Mouse (Mus musculus): ENCODE measurements around the gene Rai1. TPM values are rescaled to one million over a fixed set of nuclear protein-coding genes. Genes with fewer than 3 reads are reported as not detected.

The Rai1 gene
- polyA plus RNA-seq, 1 experiment: 2.0 TPM

GRCm38 (mm10) chr11:60232441-60233058, 127.7 kb downstream of the Rai1 start:
- no peak for TF ChIP-seq GATA1 (IDR thresholded peaks at IDR 0.05; ENCODE audit: low read length)
- TF ChIP-seq TAL1 (IDR thresholded peaks at IDR 0.05; ENCODE audit: low read length): no peak
- no peak overlapping the region for H3K4me3 ChIP-seq (replicated peaks)
- H3K27me3 ChIP-seq (ENCODE audit: control insufficient read depth): no peaks in the 10 kb centered on the region
- no peaks in the 10 kb centered on the region for H3K9me3 ChIP-seq (ENCODE audit: control insufficient read depth, low read length)
- peaks cover 21% of the 10 kb centered on the region for H3K4me1 ChIP-seq (ENCODE audit: control insufficient read depth)
- H3K36me3 ChIP-seq (ENCODE audit: control insufficient read depth): peaks cover 22% of the 10 kb centered on the region

GRCm38 (mm10) chr11:60233235-60233634, 128.4 kb downstream of the Rai1 start:
- peaks cover 21% of the 10 kb centered on the region for H3K4me1 ChIP-seq (ENCODE audit: control insufficient read depth)

GRCm38 (mm10) chr11:60235351-60235750, 130.5 kb downstream of the Rai1 start:
- Histone ChIP-seq H3K27me3 (ENCODE audit: control insufficient read depth) (no peaks in the 10 kb centered on the region), H3K4me3 (replicated peaks) (no peak overlapping the region), H3K4me1 (ENCODE audit: control insufficient read depth) (peaks cover 21% of the 10 kb centered on the region), H3K9me3 (ENCODE audit: control insufficient read depth, low read length) (no peaks in the 10 kb centered on the region), H3K36me3 (ENCODE audit: control insufficient read depth) (peaks cover 23% of the 10 kb centered on the region)
- no peak for TF ChIP-seq TAL1 (IDR thresholded peaks at IDR 0.05; ENCODE audit: low read length)
- TF ChIP-seq GATA1 (IDR thresholded peaks at IDR 0.05; ENCODE audit: low read length): no peak

More at GRCm38 (mm10) chr11:60233235-60233634, 128.4 kb downstream of the Rai1 start:
- peaks cover 27% of the 10 kb centered on the region for H3K36me3 ChIP-seq (ENCODE audit: control insufficient read depth)
- H3K27me3 ChIP-seq (ENCODE audit: control insufficient read depth): no peaks in the 10 kb centered on the region
- no peaks in the 10 kb centered on the region for H3K9me3 ChIP-seq (ENCODE audit: control insufficient read depth, low read length)
- H3K4me3 ChIP-seq (replicated peaks): no peak overlapping the region
- no peak for TF ChIP-seq TAL1 (IDR thresholded peaks at IDR 0.05; ENCODE audit: low read length)
- TF ChIP-seq GATA1 (IDR thresholded peaks at IDR 0.05; ENCODE audit: low read length): no peak

GRCm38 (mm10) chr11:60240509-60240908, 135.7 kb downstream of the Rai1 start:
- no peak overlapping the region for H3K4me3 ChIP-seq (replicated peaks)
- H3K27me3 ChIP-seq (ENCODE audit: control insufficient read depth): no peaks in the 10 kb centered on the region
- H3K4me1 ChIP-seq (ENCODE audit: control insufficient read depth): peaks cover 8% of the 10 kb centered on the region
- TF ChIP-seq TAL1 (IDR thresholded peaks at IDR 0.05; ENCODE audit: low read length): no peak
- TF ChIP-seq GATA1 (IDR thresholded peaks at IDR 0.05; ENCODE audit: low read length): no peak
- peaks cover 49% of the 10 kb centered on the region for H3K36me3 ChIP-seq (ENCODE audit: control insufficient read depth)
- no peaks in the 10 kb centered on the region for H3K9me3 ChIP-seq (ENCODE audit: control insufficient read depth, low read length)

- no peak for TF ChIP-seq TAL1 (IDR thresholded peaks at IDR 0.05; ENCODE audit: low read length)
- no peak for TF ChIP-seq GATA1 (IDR thresholded peaks at IDR 0.05; ENCODE audit: low read length)
- no peaks in the 10 kb centered on the region for H3K4me1 ChIP-seq (ENCODE audit: control insufficient read depth)
- H3K4me3 ChIP-seq (replicated peaks): no peak overlapping the region
- no peaks in the 10 kb centered on the region for H3K27me3 ChIP-seq (ENCODE audit: control insufficient read depth)
- no peaks in the 10 kb centered on the region for H3K9me3 ChIP-seq (ENCODE audit: control insufficient read depth, low read length)
- peaks cover 46% of the 10 kb centered on the region for H3K36me3 ChIP-seq (ENCODE audit: control insufficient read depth)
These were observed 139.8 kb downstream of the Rai1 start for GRCm38 (mm10) chr11:60244503-60245143.

GRCm38 (mm10) chr11:60246077-60246476, 141.3 kb downstream of the Rai1 start:
- Histone ChIP-seq H3K27me3 (ENCODE audit: control insufficient read depth) (no peaks in the 10 kb centered on the region), H3K4me3 (replicated peaks) (no peak overlapping the region), H3K36me3 (ENCODE audit: control insufficient read depth) (peaks cover 41% of the 10 kb centered on the region), H3K9me3 (ENCODE audit: control insufficient read depth, low read length) (no peaks in the 10 kb centered on the region; the same call in 1 of the 2 replicates), H3K4me1 (ENCODE audit: control insufficient read depth) (no peaks in the 10 kb centered on the region)
- no peak for TF ChIP-seq TAL1 (IDR thresholded peaks at IDR 0.05; ENCODE audit: low read length)
- TF ChIP-seq GATA1 (IDR thresholded peaks at IDR 0.05; ENCODE audit: low read length): no peak

- Histone ChIP-seq H3K27me3 (ENCODE audit: control insufficient read depth) (no peaks in the 10 kb centered on the region), H3K4me1 (ENCODE audit: control insufficient read depth) (no peaks in the 10 kb centered on the region; the same call in 1 of the 2 replicates), H3K36me3 (ENCODE audit: control insufficient read depth) (peaks cover 40% of the 10 kb centered on the region), H3K4me3 (replicated peaks) (no peak overlapping the region), H3K9me3 (ENCODE audit: control insufficient read depth, low read length) (no peaks in the 10 kb centered on the region; the same call in 1 of the 2 replicates)
- no peak for TF ChIP-seq TAL1 (IDR thresholded peaks at IDR 0.05; ENCODE audit: low read length)
- no peak for TF ChIP-seq GATA1 (IDR thresholded peaks at IDR 0.05; ENCODE audit: low read length)
These were observed 143.1 kb downstream of the Rai1 start for GRCm38 (mm10) chr11:60247753-60248550.

Other genes with a start within 250 kb of the Rai1 start
- 4.1 and 5.4 TPM in 2 replicates for gene Med9, start 156.8 kb upstream of the Rai1 start, polyA plus RNA-seq (2012)
- gene Rasd1, start 140.1 kb upstream of the Rai1 start, polyA plus RNA-seq (2012): not detected in 2 replicates
- 0.49 and 0.87 TPM in 2 replicates for gene Pemt, start 58.5 kb upstream of the Rai1 start, polyA plus RNA-seq (2012)
- 10.0 and 12.3 TPM in 2 replicates for gene Srebf1, start 117.6 kb downstream of the Rai1 start, polyA plus RNA-seq (2012)
- 0.94 and 1.0 TPM in 2 replicates for gene Tom1l2, start 247.9 kb downstream of the Rai1 start, polyA plus RNA-seq (2012)
- gene Drc3, start 248.3 kb downstream of the Rai1 start, polyA plus RNA-seq (2012): not detected in 2 replicates